Mouse (Mus musculus) bone marrow, adult 2 months (tissue): ENCODE measurements around the gene Qrich1.

ENCODE experiments used
- CTCF ChIP-seq: fragments of 200-500 bp; IDR thresholded peaks from 2 replicates; pipeline ENCODE4 v1.5.1; 2011; ENCODE audit warnings: low read length, control low read depth; ENCODE audit not compliant: control insufficient read depth, insufficient read depth
- POLR2A ChIP-seq: fragments of 200-500 bp; IDR thresholded peaks from 2 replicates; pipeline ENCODE4 v1.6.1; 2011; ENCODE audit warnings: low read depth, mild to moderate bottlenecking, control low read depth, low read length, borderline replicate concordance; ENCODE audit not compliant: control insufficient read depth

GRCm38 (mm10) chr9:108577934-108578544 is 61.4 kb downstream of the Qrich1 start:
- TF ChIP-seq POLR2A (no peak), CTCF (no peak)
